Mouse (Mus musculus): Measurements from ENCODE around the gene Gm10340. TPM values are rescaled to one million over a fixed set of nuclear protein-coding genes. Genes with fewer than 3 reads are reported as not detected.
"Not testable (repeated sequence)": the region's sequence is repeated elsewhere in the genome, so short reads cannot be mapped to it uniquely, and the experiment has no call there.

Gene Gm10340
- 0.20 TPM in 1 of 2 replicates, not detected in the other for polyA plus RNA-seq (2012; rRNA removed)

DNA sequence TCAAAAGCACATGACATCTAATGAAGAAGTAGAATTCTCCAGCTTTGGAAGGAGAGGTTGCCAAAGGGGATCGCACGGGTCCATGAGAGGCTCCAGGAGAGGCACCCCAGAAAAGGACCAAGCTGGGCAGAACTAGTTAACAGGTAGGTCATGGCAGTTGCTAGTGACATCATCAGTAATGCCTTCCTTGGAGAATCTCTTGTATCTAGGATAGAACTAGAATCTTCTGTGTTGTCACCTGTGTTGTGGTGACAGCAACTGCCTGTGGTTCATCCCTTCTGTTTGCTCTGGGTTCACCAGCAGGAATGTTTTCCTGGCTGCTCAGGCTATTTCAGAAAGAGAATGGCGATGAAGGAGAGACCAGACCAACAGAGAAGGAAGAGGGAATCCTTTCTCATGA lies at the start of gene Gm10340:
TSS of gene Gm10340 (plus strand) at position 301 of the 400 bp plus-strand sequence.
- not testable (repeated sequence) for DNase-seq (ENCODE audit: low read depth)

DNA sequence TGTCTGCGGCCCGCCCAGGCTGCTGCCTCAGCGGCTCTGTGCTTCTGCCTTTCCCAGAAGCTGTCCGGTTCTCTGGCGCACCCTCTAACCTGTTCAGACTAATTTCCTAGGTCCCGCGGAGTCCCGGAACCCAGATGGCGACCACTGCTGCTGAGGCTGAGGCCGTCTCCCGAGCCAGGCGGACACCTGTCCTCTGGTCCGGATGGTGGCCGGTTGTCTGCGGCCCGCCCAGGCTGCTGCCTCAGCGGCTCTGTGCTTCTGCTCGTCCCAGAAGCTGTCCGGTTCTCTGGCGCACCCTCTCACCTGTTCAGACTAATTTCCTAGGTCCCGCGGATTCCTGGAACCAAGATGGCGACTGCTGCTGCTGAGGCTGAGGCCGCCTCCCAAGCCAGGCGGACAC lies 17.7 kb upstream of the Gm10340 start:
- DNase-seq (ENCODE audit: low read depth) = not testable (repeated sequence)

DNA sequence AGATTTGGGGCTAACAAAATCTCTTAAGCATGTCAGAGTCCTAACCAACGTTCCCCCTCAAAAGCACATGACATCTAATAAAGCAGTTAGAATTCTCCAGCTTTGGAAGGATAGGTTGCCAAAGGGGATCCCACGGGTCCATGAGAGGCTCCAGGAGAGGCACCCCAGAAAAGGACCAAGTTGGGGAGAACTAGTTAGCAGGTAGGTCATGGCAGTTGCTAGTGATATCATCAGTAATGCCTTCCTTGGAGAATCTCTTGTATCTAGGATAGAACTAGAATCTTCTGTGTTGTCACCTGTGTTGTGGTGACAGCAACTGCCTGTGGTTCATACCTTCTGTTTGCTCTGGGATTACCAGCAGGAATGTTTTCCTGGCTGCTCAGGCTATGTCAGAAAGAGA lies 54.2 kb downstream of the Gm10340 start, which contains the start of gene Gm5795:
TSS of gene Gm5795 (plus strand) at position 301 of the 400 bp plus-strand sequence.
- DNase-seq (ENCODE audit: low read depth) = not testable (repeated sequence)

Other genes starting within 250 kb of the Gm10340 start
- gene Gm2888, start 104.0 kb upstream of the Gm10340 start, polyA plus RNA-seq (2012; rRNA removed) = not detected in 2 replicates
- gene Gm2897, start 84.7 kb upstream of the Gm10340 start, polyA plus RNA-seq (2012; rRNA removed) = 14.8 and 15.8 TPM in 2 replicates
- 0.44 and 0.45 TPM in 2 replicates for gene Gm5795, start 54.3 kb downstream of the Gm10340 start, polyA plus RNA-seq (2012; rRNA removed)
- gene D830030K20Rik, start 74.5 kb downstream of the Gm10340 start, polyA plus RNA-seq (2012; rRNA removed) = 9.2 and 11.6 TPM in 2 replicates
- 0.18 and 0.38 TPM in 2 replicates for gene Gm2956, start 198.6 kb downstream of the Gm10340 start, polyA plus RNA-seq (2012; rRNA removed)